Mouse (Mus musculus) liver, adult (tissue): Measurements from ENCODE around the gene Bhlha15.

Experiments used
- GATA4 ChIP-seq: IDR thresholded peaks from 2 replicates; pipeline ENCODE4 v1.6.1; 2014; ENCODE audit warnings: mild to moderate bottlenecking, low read length; ENCODE audit not compliant: insufficient replicate concordance

Bhlha15 gene

DNA sequence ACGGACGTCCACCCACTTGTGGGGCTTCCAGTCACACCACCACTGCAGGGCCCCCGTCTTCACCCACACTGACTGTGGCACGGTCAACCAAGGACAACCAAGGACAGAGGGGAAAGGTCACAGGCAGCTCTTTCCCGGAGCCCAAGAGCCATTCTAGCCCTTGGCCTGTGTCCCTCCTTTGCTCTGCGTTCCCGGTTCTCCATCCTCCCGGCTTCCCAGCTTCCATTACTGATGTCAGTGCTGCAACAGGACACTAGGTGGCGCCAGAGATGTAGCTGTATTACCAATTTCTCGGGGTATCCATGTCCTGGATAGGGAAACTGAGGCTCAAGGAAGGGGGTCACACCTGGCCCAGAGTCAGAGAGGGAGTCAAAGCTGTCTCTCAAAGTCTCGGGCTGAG is 17.4 kb downstream of the Bhlha15 start:
- TF ChIP-seq GATA4: no peak

DNA sequence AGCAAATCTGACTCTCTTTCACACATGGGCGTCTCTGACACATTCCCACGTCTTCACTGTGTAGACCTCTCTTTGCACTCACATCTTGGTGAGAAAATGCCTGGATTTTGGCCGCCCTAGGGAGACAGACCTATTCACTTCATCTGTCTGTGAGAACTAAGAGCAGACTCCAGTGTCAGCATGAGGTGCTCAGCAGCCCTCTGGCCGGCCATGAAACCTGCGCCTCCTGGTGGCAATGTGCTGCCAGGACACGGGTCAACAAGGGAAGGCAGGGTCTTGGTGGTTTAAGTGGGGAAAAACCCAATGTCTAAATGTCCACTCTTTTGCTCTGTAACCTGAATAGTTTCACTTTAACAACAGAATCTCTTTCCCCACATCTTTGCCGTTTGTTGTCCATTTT is 24.4 kb downstream of the Bhlha15 start:
- TF ChIP-seq GATA4: no peak

DNA sequence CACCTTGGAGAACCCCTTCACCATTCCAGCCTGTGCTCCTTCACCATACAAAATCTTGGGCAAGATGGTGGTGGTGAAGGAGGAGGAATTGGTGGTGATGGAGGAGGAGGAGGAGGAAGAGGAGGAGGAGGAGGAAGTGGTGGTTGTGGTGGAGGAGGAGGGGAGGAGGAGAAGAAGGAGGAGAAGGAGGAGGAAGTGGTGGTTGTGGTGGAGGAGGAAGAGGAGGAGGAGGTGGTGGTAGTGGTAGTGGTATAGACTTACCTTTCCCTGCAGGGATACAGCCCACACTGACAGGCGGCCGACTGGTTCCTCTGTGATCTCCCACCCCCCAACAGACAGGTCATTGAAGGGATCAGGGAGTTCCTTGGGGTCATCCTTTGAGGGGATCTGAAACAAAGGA is 25.9 kb downstream of the Bhlha15 start:
- TF ChIP-seq GATA4: no peak

DNA sequence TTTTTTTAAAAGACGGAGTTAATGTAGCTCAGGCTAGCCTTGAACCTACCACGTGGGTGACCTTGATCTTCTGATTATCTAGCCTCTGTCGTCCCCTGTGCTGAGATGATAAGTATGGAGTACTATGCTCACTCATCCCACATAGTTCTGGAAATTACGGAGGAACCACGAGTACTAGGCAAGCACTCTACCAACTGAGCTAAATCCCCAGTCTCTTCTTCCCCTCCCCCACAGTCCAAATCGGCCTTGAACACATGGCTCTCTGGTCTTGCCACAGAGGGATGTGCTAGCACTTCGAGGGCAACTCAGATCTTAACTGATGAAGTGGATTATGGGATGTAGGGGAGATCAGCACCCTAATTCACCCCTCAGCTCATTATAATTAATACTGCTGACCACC is 28.0 kb downstream of the Bhlha15 start:
- no peak for TF ChIP-seq GATA4

DNA sequence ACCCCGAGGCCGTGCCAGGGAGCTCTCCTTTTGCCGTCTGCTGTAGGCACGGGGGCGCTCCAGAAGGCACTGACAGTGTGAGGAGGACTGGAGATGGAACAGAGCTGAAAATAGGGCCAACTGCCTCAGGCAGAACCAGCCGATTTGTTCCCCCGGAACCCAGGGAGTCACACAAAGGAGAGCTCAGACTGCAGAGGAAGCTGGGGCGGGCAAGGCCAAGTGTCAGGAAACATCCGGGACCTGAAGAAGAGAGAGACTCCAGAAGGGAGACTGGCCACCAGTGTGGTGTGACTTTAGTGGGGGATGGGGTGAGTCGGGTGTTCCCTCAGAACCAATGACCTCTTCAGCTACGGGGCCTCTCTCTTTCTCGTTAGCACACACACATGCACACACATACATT is 29.2 kb downstream of the Bhlha15 start:
- TF ChIP-seq GATA4: peak; percentile 14; the same call in 1 of the 2 replicates

DNA sequence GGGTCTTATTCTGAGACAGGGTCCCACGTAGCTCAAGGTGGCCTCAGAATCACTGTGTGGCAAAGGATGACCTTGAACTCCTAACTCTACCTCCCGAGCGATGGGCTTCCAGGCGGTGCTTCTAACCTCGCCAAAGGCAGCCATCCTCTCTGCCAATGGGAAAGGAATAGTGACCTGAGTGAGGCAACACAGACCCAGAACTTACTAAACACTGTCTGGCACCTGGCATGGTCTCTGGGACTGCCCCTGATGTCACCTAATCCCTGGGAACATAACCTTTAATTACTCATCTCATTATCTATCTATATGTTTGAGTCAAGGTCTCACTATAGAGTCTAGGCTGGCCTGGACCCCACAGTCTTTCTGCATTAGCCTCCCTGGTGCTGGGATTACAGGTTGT is 29.9 kb downstream of the Bhlha15 start:
- no peak for TF ChIP-seq GATA4

DNA sequence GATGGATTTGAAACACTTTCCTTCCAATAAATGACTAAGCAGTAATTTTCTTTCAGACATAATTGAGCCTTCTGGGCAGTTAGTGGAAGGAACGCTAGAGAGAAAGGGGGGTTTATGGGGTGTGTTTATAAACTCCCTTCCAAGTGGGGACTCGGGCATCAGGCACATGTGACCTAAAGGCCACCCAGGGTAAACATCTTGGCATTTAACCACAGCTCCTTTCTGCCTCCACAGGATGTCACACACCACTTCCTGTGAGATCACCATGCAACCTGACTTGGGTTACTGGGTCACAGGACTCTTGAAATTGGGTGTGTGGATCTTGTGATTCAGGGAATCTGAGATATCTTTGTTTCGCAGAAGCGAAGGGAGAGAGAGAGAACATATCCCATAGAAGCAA is 31.2 kb downstream of the Bhlha15 start:
- TF ChIP-seq GATA4: no peak

DNA sequence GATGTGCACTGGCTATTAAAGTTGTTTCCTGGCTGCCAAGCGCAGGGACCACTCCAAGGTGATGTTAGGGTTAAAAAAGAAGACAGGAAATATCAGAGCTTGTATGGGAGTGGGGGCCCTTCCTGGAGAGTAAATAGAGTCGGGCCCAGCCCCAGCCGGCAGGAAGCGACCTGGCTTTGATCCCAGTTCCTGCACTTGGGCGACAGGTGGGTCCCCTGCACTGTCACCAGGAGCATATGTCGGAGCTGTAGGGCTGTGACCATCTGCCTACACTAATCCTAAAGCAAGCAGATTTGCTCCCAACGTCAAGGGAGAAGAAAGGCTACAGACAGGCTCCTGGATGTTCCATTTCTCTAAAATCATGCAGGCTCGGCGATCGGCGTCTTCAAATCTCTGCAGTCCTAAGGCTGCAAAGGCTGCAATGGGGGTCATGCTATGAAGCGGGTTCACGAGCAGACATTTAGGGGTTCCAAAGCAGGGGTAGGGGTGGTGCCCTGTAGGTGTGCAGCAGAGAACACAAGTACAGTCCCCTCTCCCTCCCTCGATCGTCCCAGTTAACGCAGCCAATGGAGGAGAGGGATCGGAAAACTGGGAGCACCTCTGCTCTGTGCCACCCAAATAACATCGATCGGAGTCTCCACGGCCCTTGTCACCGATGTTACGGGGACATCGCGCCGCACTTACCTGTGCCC is 32.9 kb downstream of the Bhlha15 start:
- TF ChIP-seq GATA4: no peak

DNA sequence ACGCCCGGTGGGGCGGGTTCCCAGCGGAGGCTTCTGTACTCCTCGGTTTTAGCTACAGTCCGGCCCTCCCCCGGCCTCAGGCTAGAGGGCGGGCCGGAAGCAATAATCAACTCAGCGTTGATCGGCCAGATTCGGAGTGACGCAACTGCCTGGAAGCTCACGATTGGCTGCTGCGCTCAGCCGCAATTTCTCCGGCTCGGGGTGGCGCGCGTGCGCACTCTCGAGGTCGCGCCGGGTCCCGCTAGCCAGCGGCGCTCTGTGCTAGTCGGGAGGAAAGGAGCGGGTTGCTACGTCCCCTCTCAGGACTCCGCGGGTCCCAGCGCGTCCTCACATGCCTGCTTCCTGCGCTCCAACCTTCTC is 33.4 kb downstream of the Bhlha15 start, which contains the start of gene Tecpr1:
TSS of gene Tecpr1 (minus strand) at position 113 of the 360 bp plus-strand sequence.
- TF ChIP-seq GATA4: peak; percentile 51; the same call in 1 of the 2 replicates

DNA sequence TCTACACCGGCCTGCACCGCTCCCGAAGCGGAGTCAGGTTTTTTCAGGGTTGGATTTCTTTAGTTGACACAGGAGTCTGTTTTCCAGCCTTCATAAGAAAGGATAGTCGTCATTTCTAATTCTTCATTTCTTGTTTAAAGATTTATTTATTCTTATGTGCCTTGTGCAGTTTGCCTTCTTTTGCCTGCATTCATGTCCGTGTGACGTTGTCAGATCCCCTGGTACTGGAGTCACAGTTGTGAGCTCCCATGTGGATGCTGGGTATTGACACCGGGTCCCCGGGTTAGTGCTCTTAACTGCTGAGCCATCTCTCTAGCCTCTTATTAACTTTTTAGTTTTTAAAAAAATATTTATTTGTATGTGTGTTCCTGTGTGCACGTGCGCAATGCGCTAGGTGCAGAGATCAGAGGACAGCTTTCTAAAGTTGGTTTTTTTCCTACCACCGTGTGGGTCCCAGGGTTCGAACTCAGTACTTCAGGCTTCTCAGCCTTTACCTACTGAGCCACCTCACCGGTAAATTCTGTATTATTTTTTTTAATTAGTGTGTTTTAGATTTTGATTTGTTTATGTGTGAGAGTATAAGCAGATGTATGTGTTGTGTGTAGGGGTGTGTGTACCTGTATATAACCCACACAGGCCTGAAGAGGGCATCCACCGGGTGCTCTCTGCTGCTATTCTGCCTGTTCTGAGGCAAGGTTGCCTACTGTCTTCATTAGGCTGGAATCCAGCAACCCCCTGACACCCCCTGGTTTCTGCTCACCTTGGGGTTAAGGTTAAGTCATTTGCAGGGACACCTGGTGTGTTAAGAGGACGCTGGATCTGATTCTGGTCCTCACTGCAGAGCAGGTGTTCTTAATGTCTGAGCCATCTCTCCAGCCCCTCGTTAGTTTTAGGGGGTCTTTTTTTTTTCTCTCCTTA is 34.1 kb downstream of the Bhlha15 start:
- TF ChIP-seq GATA4: no peak

DNA sequence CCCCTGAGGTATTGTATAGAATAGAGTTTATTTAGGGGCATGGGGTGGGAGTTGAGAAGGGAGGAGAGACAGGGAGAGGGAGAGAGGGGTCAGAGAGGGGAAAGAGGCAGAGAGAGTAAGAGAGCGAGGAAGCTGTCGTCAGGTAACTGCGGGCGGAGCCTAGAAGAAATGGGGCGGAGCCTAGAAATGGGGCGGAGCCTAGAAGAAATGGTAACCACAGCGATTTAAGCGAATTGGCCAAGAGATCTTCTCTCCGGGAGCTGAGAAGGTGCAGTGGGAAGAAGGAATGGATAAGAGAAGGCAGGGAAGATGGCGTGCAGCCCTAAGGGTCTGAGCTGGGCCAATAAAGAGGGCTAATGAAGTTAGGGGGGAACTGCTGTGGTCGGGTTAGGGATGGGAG is 36.1 kb downstream of the Bhlha15 start:
- TF ChIP-seq GATA4: no peak

DNA sequence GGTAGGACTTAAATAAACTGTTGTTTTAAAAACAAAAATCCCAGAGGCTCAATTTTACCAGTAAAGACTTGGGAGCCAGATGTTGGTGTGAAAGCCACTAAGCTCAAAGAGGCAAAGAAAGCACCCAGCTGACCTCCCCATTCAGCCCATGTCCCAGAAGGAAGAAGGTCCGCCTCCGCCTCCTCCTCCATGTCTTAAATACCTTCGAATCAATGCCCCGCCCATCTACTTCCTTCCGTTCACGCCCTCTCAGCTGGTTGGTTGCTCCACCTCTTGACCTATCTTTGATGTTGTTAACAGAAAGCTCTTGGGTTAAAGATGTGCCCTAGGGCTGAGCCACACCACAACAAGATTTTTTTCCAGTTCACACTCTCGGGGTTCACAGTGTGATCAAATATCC is 40.1 kb downstream of the Bhlha15 start:
- TF ChIP-seq GATA4: no peak

DNA sequence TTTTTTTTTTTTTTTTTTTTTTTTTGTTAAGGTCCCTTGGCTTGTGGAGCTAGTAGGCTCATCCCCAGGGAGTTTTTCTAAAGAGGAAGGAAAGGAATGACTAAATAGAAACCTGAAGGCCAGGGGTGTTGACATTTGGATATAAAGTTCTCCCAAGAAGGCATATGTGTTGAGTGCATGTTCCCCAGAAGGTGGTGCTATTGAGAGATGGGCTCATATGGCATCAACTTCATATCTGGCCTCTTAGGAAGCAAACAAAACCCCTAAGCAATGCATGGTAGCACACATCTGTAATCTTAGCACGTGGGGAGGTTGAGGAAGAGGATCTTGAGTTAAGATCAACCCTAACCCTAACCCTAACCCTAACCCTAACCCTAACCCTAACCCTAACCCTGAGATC is 41.3 kb downstream of the Bhlha15 start:
- TF ChIP-seq GATA4: no peak

DNA sequence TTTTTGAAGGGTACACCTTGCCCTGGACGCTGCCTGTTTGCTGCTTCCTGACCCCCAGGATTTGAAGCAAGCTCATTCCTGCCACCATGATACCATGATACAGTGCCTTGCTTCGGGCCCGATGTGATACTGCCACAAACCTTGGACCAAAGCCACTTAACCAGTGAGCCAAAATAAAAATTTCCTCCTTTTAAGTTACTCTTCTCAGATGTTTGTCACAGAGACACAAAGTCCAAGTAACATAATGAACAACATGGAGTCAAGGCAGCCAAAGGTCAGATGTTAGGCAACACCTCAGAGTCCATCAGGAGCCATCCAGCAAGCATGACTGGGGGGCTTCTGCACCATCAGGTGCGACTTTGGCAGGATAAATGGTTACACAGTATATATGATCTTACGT is 42.4 kb downstream of the Bhlha15 start:
- TF ChIP-seq GATA4: no peak

DNA sequence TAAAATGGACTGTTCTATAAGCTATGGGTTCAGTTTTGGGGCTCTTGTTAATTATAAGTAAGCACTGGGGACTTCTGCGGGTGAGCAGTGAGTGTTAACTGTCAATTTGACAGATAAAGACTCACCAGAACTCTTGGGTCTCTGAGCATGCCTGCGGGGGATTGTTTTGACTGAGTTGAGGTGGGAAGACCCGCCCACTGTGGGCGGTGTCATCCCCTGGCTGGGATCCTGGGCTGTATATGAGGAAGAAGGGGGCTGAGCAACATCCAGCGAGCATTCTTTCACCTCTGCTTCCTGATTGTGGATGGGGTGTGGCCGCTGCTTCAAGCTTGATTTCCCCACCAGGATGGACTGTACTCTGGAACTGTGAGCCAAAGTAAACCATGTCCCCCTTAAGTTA is 44.1 kb downstream of the Bhlha15 start:
- no peak for TF ChIP-seq GATA4

DNA sequence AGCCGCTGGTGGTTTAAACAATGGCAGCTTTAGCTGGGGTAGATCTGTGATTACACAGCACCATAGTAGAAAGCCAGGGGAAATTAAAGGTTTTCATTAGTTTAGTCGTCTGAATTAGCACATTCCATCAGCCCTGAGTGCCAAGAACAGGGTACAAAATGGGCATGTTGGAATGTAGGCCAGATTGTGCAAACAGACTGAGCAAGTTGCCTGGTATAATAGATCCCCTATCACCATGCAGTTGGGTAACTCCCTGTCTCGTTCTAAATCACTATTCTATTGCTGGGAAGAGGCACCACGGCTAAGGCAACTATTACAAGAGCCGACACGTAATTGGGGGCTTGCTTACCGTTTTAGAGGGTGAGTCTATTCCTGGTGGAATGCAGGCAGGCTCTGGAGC is 44.6 kb downstream of the Bhlha15 start:
- TF ChIP-seq GATA4: peak; percentile 89; the same call in 1 of the 2 replicates
